Mouse (Mus musculus) heart, embryonic 16.5 days (tissue): ENCODE measurements around the gene Cop1. TPM values are rescaled to one million over a fixed set of nuclear protein-coding genes. Genes with fewer than 3 reads are reported as not detected.
"Not testable (repeated sequence)": the region's sequence is repeated elsewhere in the genome, so short reads cannot be mapped to it uniquely, and the experiment has no call there.

Experiments used
- ATAC-seq: fragments of 200-750 bp; cut with Nextera tagmentation; replicated peaks from 2 replicates; pipeline ENCODE4 v1.8.0; 2017; ENCODE audit warnings: moderate number of reproducible peaks; ENCODE audit not compliant: insufficient read depth, low FRiP score; ENCODE audit errors: extremely low read depth
- H3K27ac ChIP-seq: fragments of 300-500 bp; sonication (generic); 2 replicates; pipeline ENCODE4 v1.5.1; 2014; ENCODE audit warnings: mild to moderate bottlenecking, low read length, control low read depth, moderate library complexity
- H3K27me3 ChIP-seq: fragments of 300-500 bp; sonication (generic); 2 replicates; pipeline ENCODE4 v1.6.1; 2014; ENCODE audit warnings: low read length, mixed read lengths; ENCODE audit not compliant: control insufficient read depth, insufficient read depth
- H3K36me3 ChIP-seq: fragments of 300-500 bp; sonication (generic); 2 replicates; pipeline ENCODE4 v1.6.1; 2014; ENCODE audit not compliant: control insufficient read depth, insufficient read depth
- H3K4me1 ChIP-seq: fragments of 300-500 bp; sonication (generic); 2 replicates; pipeline ENCODE4 v1.6.1; 2014; ENCODE audit warnings: low read length, mixed read lengths; ENCODE audit not compliant: control insufficient read depth, insufficient read depth
- H3K4me2 ChIP-seq: fragments of 300-500 bp; sonication (generic); 2 replicates; pipeline ENCODE4 v1.6.1; 2014; ENCODE audit warnings: low read depth, mild to moderate bottlenecking, control low read depth, low read length
- H3K4me3 ChIP-seq: fragments of 300-500 bp; sonication (generic); 2 replicates; pipeline ENCODE4 v1.5.1; 2014; ENCODE audit warnings: mild to moderate bottlenecking, control low read depth, low read length
- H3K9ac ChIP-seq: fragments of 300-500 bp; sonication (generic); 2 replicates; pipeline ENCODE4 v1.6.1; 2014; ENCODE audit warnings: low read length, control low read depth
- H3K9me3 ChIP-seq: fragments of 300-500 bp; sonication (generic); replicated peaks from 2 replicates; pipeline ENCODE4 v1.6.1; 2016; ENCODE audit warnings: low read length; ENCODE audit not compliant: control insufficient read depth
- WGBS: fragments of 180-500 bp; shearing (Covaris S2); extraction: QIAGEN DNeasy Blood & Tissue Kit; methylation state at CpG from one replicate; pipeline ENCODE4 v1.1.7; 2014; 5-methylcytosine and 5-hydroxymethylcytosine counted together
- polyA plus RNA-seq: library from polyadenylated mRNA; unstranded; fragments of >200 nt; fragmentation: Nextera tagmentation; extraction: Ambion mirVana; gene quantifications from 2 replicates; pipeline ENCODE4 v1.2.1, GENCODE M21; 2015

Gene Cop1
- polyA plus RNA-seq, 1 experiment from 2014 or later = 7.9 TPM

- H3K27me3 ChIP-seq, H3K36me3 ChIP-seq, H3K9me3 ChIP-seq: not testable (repeated sequence)
- H3K4me1 ChIP-seq = peaks cover 27% of the 10 kb centered on the region
- peak overlapping the region; percentile 67 for H3K27ac ChIP-seq
- peak overlapping the region; percentile 88 for H3K9ac ChIP-seq
- H3K4me2 ChIP-seq = peak overlapping the region; percentile 81
- ATAC-seq = peak; percentile 69
- peak overlapping the region; percentile 80 for H3K4me3 ChIP-seq
- under 1% methylated on average over 27 of the region's 47 CpGs for WGBS
Observed at GRCm38 (mm10) chr1:159232572-159233261, 597 bp downstream of the Cop1 start.

- ATAC-seq = no peak
Observed at GRCm38 (mm10) chr1:159233426-159233825, 1.3 kb downstream of the Cop1 start.

GRCm38 (mm10) chr1:159234496-159234895 is 2.4 kb downstream of the Cop1 start:
- Histone ChIP-seq H3K27me3 (no peaks in the 10 kb centered on the region), H3K27ac (no peak overlapping the region), H3K4me3 (no peak overlapping the region), H3K9ac (no peak overlapping the region), H3K36me3 (no peaks in the 10 kb centered on the region), H3K9me3 (no peaks in the 10 kb centered on the region), H3K4me1 (peaks cover 28% of the 10 kb centered on the region), H3K4me2 (no peak overlapping the region)
- no peak for ATAC-seq
- WGBS = 58% methylated on average over 2 of the region's 2 CpGs

More at GRCm38 (mm10) chr1:159233426-159233825, 1.3 kb downstream of the Cop1 start:
- H3K27me3 ChIP-seq = no peaks in the 10 kb centered on the region
- peak overlapping the region; percentile 80 for H3K4me3 ChIP-seq
- no peaks in the 10 kb centered on the region for H3K9me3 ChIP-seq
- no peaks in the 10 kb centered on the region for H3K36me3 ChIP-seq
- H3K4me2 ChIP-seq = peak overlapping the region; percentile 81
- H3K9ac ChIP-seq = peak overlapping the region; percentile 88
- no peak overlapping the region; the same call in 1 of the 2 replicates for H3K27ac ChIP-seq
- H3K4me1 ChIP-seq = peaks cover 31% of the 10 kb centered on the region
- 19% methylated on average over 5 of the region's 5 CpGs for WGBS

GRCm38 (mm10) chr1:159235674-159236073 is 3.6 kb downstream of the Cop1 start:
- Histone ChIP-seq H3K27ac (no peak overlapping the region), H3K4me3 (no peak overlapping the region), H3K9me3 (no peaks in the 10 kb centered on the region), H3K9ac (no peak overlapping the region), H3K4me2 (no peak overlapping the region), H3K27me3 (no peaks in the 10 kb centered on the region), H3K36me3 (0 out of 2 replicates have a peak, but pooled peaks cover 4% of the 10 kb centered on the region), H3K4me1 (peaks cover 28% of the 10 kb centered on the region)
- 34% methylated on average over 2 of the region's 2 CpGs for WGBS
- no peak for ATAC-seq

GRCm38 (mm10) chr1:159238147-159238546 is 6.0 kb downstream of the Cop1 start:
- Histone ChIP-seq H3K36me3 (0 out of 2 replicates have a peak, but pooled peaks cover 4% of the 10 kb centered on the region), H3K4me2 (no peak overlapping the region), H3K4me1 (peaks cover 27% of the 10 kb centered on the region), H3K9me3 (no peaks in the 10 kb centered on the region), H3K4me3 (no peak overlapping the region), H3K27ac (no peak overlapping the region), H3K27me3 (no peaks in the 10 kb centered on the region), H3K9ac (no peak overlapping the region)
- 55% methylated on average over 6 of the region's 6 CpGs for WGBS
- ATAC-seq = no peak

GRCm38 (mm10) chr1:159250320-159250719 is 18.2 kb downstream of the Cop1 start:
- H3K4me3 ChIP-seq = no peak overlapping the region
- no peak for ATAC-seq
- H3K27me3 ChIP-seq = no peaks in the 10 kb centered on the region
- no peak overlapping the region for H3K27ac ChIP-seq
- WGBS = 88% methylated on average over 2 of the region's 2 CpGs
- no peaks in the 10 kb centered on the region for H3K9me3 ChIP-seq
- H3K4me2 ChIP-seq = no peak overlapping the region
- H3K36me3 ChIP-seq = peaks cover 19% of the 10 kb centered on the region
- H3K4me1 ChIP-seq = no peaks in the 10 kb centered on the region
- no peak overlapping the region for H3K9ac ChIP-seq

- ATAC-seq = no peak
- 88% methylated on average over 2 of the region's 2 CpGs for WGBS
Observed at GRCm38 (mm10) chr1:159253078-159253477, 21.0 kb downstream of the Cop1 start.

GRCm38 (mm10) chr1:159254906-159255685 is 23.0 kb downstream of the Cop1 start:
- Histone ChIP-seq H3K27ac (no peak overlapping the region), H3K9me3 (no peaks in the 10 kb centered on the region), H3K4me3 (no peak overlapping the region), H3K27me3 (no peaks in the 10 kb centered on the region), H3K9ac (no peak overlapping the region), H3K4me1 (no peaks in the 10 kb centered on the region), H3K36me3 (peaks cover 27% of the 10 kb centered on the region), H3K4me2 (no peak overlapping the region)
- ATAC-seq = no peak
- WGBS = 80% methylated on average over 5 of the region's 5 CpGs

More at GRCm38 (mm10) chr1:159253078-159253477, 21.0 kb downstream of the Cop1 start:
- Histone ChIP-seq H3K27me3 (no peaks in the 10 kb centered on the region), H3K27ac (no peak overlapping the region), H3K4me1 (no peaks in the 10 kb centered on the region), H3K36me3 (peaks cover 27% of the 10 kb centered on the region), H3K9me3 (no peaks in the 10 kb centered on the region), H3K9ac (no peak overlapping the region), H3K4me2 (no peak overlapping the region), H3K4me3 (no peak overlapping the region)

- Histone ChIP-seq H3K36me3 (peaks cover 23% of the 10 kb centered on the region), H3K9ac (no peak overlapping the region), H3K4me3 (no peak overlapping the region), H3K4me2 (no peak overlapping the region), H3K9me3 (no peaks in the 10 kb centered on the region), H3K27ac (no peak overlapping the region), H3K27me3 (no peaks in the 10 kb centered on the region), H3K4me1 (no peaks in the 10 kb centered on the region)
- 89% methylated on average over 1 of the region's 1 CpGs for WGBS
- ATAC-seq = no peak
Observed at GRCm38 (mm10) chr1:159256543-159256942, 24.4 kb downstream of the Cop1 start.
